Mouse (Mus musculus): ENCODE measurements around the gene Pdzd7. TPM values are rescaled to one million over a fixed set of nuclear protein-coding genes. Genes with fewer than 3 reads are reported as not detected.

The Pdzd7 gene
- total RNA-seq, 2 experiments from 2014 or later = 5.9 to 6.8 TPM

DNA sequence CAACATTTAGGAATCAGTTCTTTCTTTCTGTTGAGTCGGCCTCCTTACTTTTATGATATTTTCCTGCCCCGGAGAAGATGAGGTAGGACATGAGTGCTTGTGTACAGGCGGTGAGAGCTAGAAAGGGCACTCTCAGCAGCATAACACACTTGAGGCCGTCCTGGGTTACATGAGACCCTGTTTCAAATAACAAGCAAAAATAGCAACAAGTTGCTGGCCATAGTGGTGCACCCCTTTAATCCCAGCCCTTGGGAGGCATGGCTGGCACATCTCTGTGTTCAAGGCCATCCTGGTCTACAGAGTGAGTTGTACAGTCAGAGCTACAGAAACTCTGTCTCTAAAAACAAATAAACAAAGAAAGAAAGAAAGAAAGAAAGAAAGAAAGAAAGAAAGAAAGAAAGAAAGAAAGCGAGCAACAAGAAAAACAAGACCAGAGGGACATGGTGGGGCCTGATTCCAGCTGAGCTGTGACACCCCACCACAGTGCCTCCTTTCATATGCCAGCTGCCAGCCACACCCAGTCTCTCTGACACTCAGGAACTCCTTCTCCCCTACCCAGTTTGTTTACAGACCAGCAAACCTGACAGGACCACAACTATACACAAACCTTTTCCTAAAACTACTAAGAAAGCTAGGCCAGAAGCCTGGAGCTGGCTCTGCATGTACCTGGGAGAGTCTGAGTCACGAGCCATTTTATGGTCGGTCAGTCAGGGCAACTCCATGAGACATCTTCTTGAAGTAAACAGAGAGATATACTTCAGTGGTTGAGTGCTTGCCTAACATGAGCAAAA, 11.6 kb upstream of the Pdzd7 start:
- intact Hi-C loops (cut with DNase I) = no loop called here
- no peak for TF ChIP-seq CTCF (IDR thresholded peaks at IDR 0.05)
- H3K4me3 ChIP-seq = peak overlapping the region; percentile 79
- no peak for DNase-seq
- peak overlapping the region; percentile 95 for H3K27ac ChIP-seq

DNA sequence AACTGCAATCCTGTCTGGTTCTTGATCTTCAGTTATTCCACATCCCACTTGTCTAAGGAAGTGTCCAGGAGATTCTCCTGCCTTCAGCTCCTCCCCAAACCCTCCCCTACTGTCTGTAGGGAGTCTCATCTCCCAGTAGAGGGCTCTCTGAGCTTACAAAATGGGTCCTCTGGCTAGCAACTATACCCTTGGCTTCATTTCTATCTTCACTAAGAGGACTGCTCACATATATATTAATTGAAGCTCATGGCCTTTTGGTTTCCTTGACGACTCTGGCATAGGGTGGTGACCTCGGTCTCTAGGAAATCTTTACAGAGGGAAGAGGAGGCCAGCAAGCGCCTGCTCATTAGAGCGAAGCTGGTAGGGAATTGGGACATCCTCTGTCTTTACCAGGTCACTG, 10.8 kb upstream of the Pdzd7 start:
- Histone ChIP-seq H3K4me3 (peak overlapping the region; percentile 40; the same call in 1 of the 2 replicates), H3K27ac (peak overlapping the region; percentile 95)
- TF ChIP-seq CTCF (IDR thresholded peaks at IDR 0.05) = peak; percentile 83
- intact Hi-C loops (cut with DNase I) = no loop called here
- no peak for DNase-seq

DNA sequence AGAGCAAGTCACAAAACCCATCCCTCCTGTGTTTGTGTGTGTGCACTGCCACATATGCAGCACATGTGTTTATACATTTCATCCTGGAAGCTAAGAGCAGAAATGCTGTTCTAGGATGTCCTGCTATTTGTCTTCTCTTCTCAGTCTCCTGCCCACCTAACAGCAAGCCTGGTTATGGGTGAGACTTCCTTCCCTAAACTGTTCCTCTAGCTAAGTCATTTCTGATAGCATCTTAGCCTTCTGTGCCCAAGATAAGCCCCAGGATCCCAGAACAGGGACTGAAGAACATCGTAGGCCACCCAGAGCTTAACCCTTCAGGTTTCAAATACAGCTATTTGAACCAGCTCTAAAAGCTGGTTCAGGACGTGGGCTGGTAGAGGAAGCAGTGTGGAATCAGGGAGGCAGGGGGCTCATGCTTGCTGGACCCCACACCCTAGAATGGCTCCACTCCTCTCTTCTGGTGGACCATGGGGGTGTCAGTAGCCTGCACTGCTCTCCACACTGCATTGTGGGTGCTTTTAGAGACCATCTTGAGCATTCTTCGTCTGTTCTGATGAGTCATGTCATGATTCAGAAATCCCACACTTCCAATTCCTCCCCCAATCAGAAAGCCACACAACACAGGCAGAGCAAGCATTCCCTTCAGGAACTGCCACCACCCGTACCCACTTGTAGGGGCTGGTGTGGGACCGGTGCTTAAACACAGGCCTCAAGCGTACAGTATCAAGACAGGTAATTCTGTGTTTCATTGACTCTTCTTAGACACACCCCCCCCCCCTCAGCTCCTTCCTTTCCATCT, 9.6 kb upstream of the Pdzd7 start:
- 0 out of 2 replicates have a peak overlapping the region, but pooled peaks have one; percentile 1 for H3K27ac ChIP-seq

DNA sequence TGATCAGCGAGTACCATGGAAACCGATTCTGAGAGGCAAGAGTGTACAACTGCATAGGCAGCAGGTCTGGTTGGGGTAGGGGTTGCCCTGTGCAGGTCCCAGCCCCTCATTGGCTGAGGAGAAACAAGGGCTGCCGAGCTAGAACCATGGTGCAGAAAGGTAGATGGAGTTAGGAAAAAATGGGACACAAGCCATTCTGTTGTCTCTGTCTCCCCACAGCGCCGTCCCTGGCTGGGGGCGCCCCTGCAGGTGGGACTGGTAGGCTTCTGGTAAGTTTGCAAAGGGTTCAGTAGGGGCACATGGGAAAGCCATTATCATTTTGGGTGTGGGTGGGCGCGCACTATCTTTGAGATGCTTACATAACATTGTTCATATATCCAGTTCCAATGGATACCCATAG, 7.9 kb upstream of the Pdzd7 start:
- no peak for DNase-seq
- intact Hi-C loops (cut with DNase I) = no loop called here
- Histone ChIP-seq H3K4me3 (no peak overlapping the region), H3K27ac (no peak overlapping the region)
- no peak for TF ChIP-seq CTCF (IDR thresholded peaks at IDR 0.05)

More for the DNA sequence above, 9.6 kb upstream of the Pdzd7 start:
- no peak for DNase-seq
- TF ChIP-seq CTCF (IDR thresholded peaks at IDR 0.05) = no peak
- intact Hi-C loops (cut with DNase I) = no loop called here
- H3K4me3 ChIP-seq = no peak overlapping the region

DNA sequence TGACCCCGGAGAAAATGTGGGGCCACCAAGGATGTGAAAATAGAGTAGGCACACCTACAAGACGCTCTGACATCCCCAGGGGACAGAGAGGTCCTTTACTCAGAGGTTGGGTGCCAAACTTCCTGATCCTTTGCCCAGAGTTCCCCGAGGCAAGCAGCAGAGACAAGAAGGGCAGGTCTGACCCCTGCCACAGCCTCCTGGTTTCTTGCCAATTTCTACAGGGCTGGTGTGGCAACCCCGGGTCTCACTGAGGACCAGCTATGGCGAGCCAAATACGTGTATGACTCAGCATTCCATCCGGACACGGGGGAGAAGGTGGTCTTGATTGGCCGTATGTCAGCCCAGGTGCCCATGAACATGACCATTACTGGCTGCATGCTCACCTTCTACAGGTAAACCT, 4.0 kb upstream of the Pdzd7 start:
- H3K4me3 ChIP-seq = peak overlapping the region; percentile 76
- peak; percentile 38 for DNase-seq
- intact Hi-C loops (cut with DNase I) = no loop called here
- peak overlapping the region; percentile 99 for H3K27ac ChIP-seq
- no peak for TF ChIP-seq CTCF (IDR thresholded peaks at IDR 0.05)

DNA sequence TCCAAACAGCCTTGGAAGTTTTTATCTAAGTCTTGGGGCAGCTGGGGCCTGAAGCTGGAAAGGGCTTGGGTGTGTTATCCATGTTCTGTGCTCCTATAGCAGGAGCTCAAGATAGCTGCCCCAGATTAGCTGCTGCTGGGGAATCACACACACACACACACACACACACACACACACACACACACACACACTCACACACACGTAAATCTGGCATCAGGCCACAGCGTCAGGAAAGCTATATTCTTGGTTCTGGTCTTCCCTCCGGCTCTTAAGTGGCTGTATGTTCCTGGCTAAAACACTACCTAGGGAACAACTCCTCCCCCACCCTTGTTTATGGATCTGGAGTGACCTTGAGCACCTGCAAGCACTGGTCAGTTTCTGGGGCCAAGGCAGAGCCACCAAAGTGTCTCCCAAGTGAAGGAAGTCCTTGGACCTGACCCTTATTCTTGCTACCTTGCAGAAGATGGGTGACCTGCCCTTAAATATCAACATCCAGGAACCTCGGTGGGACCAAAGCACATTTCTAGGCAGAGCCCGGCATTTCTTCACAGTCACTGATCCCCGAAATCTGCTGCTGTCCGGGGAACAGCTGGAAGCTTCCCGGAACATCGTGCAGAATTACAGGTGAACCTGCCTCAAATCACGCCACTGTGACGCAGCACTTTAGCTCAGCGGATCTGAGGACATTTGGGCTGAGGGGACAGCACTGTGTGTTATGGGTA, 3.3 kb upstream of the Pdzd7 start:
- intact Hi-C loops (cut with DNase I) = no loop called here
- DNase-seq = peak; percentile 33
- no peak for TF ChIP-seq CTCF (IDR thresholded peaks at IDR 0.05)
- Histone ChIP-seq H3K27ac (peak overlapping the region; percentile 99), H3K4me3 (peak overlapping the region; percentile 76)

DNA sequence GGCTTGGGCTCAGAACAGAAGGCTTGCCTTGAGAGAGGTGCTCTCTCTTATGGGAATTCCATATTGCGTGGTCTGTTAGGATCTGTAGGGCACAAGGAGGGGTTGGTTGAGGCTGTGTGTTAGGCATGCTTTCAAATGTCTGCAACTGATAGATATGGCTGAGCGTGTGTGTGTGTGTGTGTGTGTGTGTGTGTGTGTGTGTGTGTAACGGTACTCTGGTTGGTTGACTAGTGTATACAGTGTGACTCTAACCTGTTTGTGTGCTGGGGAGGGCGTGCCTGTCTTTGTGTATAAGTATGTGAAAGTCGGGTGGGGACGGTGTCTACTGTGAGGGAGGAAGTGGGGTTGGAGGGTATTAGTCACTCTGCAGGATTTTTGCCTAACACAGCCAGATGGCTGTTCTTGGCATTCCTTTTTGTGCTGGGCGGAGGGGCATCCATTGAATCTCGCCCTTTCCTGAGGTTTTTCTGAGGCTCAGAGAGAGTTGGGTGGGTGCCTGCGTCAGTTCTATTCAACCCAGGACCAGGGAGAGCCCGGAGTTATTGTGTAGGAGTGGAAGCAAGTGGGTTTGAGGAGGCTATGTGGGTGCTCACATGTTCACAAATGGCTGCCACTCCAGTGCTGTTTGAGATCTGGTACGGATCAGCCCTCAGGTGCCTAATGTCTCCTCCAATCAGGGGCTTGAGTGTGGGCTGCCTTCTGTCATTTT, 2.6 kb upstream of the Pdzd7 start:
- intact Hi-C loops (cut with DNase I) = no loop called here
- Histone ChIP-seq H3K4me3 (peak overlapping the region; percentile 76), H3K27ac (peak overlapping the region; percentile 99)
- TF ChIP-seq CTCF (IDR thresholded peaks at IDR 0.05) = no peak
- peak; percentile 67 for DNase-seq

DNA sequence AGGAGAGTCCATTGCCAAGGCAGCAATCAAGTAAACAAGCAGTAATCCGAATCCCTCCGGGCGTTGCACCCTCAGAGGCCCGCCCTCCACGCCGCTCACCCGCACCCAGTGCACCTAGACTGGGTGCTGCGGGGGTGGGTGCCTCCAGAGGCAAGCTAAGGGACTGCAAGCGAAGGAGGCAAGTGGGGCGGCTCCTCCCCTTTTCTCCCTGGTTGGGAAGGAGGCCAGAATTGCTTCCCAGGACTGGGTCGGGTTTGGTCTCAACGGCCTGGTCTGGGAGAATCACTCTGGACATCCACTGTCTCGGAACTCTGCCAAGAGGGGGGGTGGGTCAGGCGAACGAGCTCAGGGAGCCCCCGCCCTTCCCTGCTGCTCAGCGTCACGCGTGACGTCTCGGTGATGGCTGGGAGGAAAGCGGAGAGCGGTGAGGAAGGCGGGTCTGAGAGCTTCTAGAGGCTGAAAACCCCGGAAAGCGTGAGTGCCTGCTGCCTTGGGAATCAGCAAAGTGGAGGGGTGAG, 2.0 kb upstream of the Pdzd7 start, which contains the start of gene Sfxn3:
TSS of gene Sfxn3 (plus strand) at position 87 of the 518 bp plus-strand sequence.
- DNase-seq = peak; percentile 97
- Histone ChIP-seq H3K4me3 (peak within 1 kb of the TSS; percentile 76), H3K27ac (peak within 1 kb of the TSS; percentile 99)
- TF ChIP-seq CTCF (IDR thresholded peaks at IDR 0.05) = peak; percentile 78
- intact Hi-C loops (cut with DNase I) = no loop called here

DNA sequence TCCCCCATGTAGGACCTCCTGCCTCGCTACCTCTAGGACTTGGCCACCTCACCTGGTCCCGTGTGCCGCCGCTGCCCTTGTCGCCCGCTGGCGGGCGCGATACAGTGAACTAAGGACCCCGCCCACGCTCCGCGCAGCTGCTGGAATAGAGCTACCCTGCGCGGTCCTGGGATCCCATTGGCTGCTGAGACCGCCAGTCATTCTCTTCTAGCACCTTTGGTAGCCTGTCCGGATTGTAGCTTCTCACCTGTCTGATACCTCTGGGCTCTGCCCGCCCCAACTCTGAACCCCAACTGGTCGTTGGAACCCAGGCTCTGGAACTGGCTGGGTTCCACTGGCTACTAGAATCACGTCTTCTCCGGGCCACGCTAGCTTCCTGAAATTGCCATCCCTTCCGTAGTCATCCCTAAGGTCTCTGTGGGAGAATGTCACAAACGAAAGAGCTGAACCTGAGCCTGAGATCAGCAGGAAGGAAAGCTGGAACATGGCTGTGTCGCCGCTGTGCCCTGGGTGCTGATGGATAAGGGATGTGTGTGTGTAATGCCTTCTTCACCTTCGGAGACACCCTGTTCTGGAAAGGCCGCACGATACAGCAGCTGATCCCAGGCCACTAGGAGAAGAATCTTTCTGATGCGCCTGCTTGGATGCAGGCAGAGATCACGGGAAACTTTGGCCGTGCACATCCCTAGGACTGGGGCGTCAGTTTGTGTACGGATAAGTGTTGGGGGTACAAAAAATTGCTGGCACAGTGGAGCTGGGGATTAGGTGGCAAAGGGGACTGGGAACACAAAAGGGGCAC, 1.2 kb upstream of the Pdzd7 start:
- DNase-seq = peak; percentile 95
- Histone ChIP-seq H3K4me3 (peak overlapping the region; percentile 76), H3K27ac (peak overlapping the region; percentile 99)
- TF ChIP-seq CTCF (IDR thresholded peaks at IDR 0.05) = peak; percentile 29; the same call in 1 of the 2 replicates
- intact Hi-C loops (cut with DNase I) = no loop called here

DNA sequence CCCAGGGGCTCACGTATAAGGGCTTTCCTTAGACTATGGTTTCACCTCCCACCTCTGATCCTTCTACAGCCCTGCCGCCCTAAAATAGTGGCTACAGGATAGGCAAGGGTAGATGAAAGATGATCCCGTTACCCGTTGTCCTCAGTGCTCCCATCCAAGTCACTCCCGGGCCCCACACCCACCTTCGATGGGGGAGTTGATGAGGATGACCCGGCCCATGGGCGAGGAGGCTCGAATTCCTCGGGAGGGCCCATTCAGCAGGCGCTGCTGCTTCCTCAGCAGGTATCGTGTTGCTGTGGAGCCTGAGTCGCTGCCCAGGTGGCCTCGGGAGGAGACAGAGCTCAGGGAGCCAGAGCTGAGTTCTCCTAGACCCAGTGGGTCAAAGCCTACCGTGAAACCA, 281 bp downstream of the Pdzd7 start:
- Histone ChIP-seq H3K4me3 (peak overlapping the region; percentile 76), H3K27ac (peak overlapping the region; percentile 99)
- TF ChIP-seq CTCF (IDR thresholded peaks at IDR 0.05) = no peak
- intact Hi-C loops (cut with DNase I) = no loop called here
- DNase-seq = peak; percentile 92

DNA sequence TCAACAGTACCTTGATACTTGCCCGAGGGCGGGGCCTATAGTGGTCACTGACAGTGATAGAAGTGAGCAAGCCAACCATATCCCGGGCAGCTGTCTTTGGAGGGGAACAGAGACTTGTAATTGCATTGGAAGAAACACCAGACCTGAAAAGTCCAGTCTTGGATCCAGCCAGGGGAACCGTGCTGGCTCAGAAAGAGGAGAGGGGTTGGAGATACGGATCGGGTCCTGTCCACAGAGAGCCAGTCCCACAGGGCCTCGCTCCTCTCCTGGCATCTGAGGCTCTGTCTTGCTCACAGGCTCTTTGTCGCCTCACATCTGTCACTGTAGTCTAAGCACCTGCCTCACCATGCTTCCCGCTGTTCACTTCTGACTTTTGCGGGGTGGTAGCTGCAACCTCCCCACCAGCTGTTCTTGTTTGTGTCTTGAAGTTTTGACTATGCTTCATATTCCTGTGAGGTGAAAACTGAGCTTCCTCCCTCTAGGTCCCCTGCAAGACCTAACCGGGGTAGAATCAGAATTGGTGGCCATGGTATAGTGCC, 1.1 kb downstream of the Pdzd7 start:
- H3K4me3 ChIP-seq = peak overlapping the region; percentile 76
- peak overlapping the region; percentile 99 for H3K27ac ChIP-seq
- intact Hi-C loops (cut with DNase I) = no loop called here
- no peak for TF ChIP-seq CTCF (IDR thresholded peaks at IDR 0.05)
- DNase-seq = peak; percentile 71
